Comparison of ENCODE assay signal across 13 mouse cellular contexts in genomic region chr15:31185506-31185905, GRCm38 (mm10).
"Had no signal": no experiment of that assay in that cellular context is flagged by ENCODE, and none has a peak within 500 bp of the region (broad histone marks: within the 10 kb centered on the region; RNA-seq: fewer than 3 reads in every experiment).

No protein-coding gene starts in this region.

- H3K4me2 ChIP-seq: limb, embryonic 12.5 days; neural tube, embryonic 12.5 days had no signal

- H3K27ac ChIP-seq: limb, embryonic 12.5 days; liver, embryonic 14.5 days; midbrain, embryonic 10.5 days; neural tube, embryonic 12.5 days had no signal

- H3K4me1 ChIP-seq: neural tube, embryonic 12.5 days had no signal

- H3K4me3 ChIP-seq: limb, embryonic 12.5 days; midbrain, embryonic 10.5 days; neural tube, embryonic 12.5 days had no signal

- H3K9me3 ChIP-seq: limb, embryonic 12.5 days; midbrain, embryonic 10.5 days; neural tube, embryonic 12.5 days had no signal

- H3K27me3 ChIP-seq: limb, embryonic 12.5 days; neural tube, embryonic 12.5 days had no signal

- H3K36me3 ChIP-seq: limb, embryonic 12.5 days; midbrain, embryonic 10.5 days; neural tube, embryonic 12.5 days had no signal

- DNase-seq: kidney, adult 2 months; kidney, postnatal 36 days; liver; lung, adult 2 months; lung, postnatal 10 days; lung, postnatal 4 days; midbrain, embryonic 14.5 days; thymus, adult 18-20 months; thymus, postnatal 14 days had no signal

- H3K9ac ChIP-seq: limb, embryonic 12.5 days; liver, embryonic 14.5 days; neural tube, embryonic 12.5 days had no signal
